Mouse (Mus musculus) spleen, postnatal 4 days (tissue): ENCODE measurements around the gene Adck1.

Source experiments
- DNase-seq, 2 experiments: peaks; one replicate each; pipeline ENCODE4 v3.0.0; 2022; ENCODE audit warnings: low spot score in 2 of 2

The Adck1 gene

GRCm38 (mm10) chr12:88472832-88473231 is 112.5 kb downstream of the Adck1 start:
- no peak for DNase-seq

GRCm38 (mm10) chr12:88473796-88474195 is 113.4 kb downstream of the Adck1 start:
- no peak for DNase-seq

GRCm38 (mm10) chr12:88475833-88476232 is 115.5 kb downstream of the Adck1 start:
- no peak for DNase-seq

- DNase-seq, result no peak
Observed at GRCm38 (mm10) chr12:88476702-88477101, 116.3 kb downstream of the Adck1 start.

GRCm38 (mm10) chr12:88481657-88482056 is 121.3 kb downstream of the Adck1 start:
- DNase-seq, result no peak

- no peak for DNase-seq
Observed at GRCm38 (mm10) chr12:88490881-88491280, 130.5 kb downstream of the Adck1 start.
